Mouse (Mus musculus) MEL (cell line): ENCODE measurements at regions not wholly inside any gene's neighbourhood (a gene's known extent, or its start where the extent isn't known, plus 50 kb on each side); places are given as distances from the start of the nearest gene placed in this dataset.

Source experiments
- DNase-seq: peaks from one replicate; pipeline ENCODE4 v3.0.0; 2011; ENCODE audit warnings: low read depth, low spot score
- H3K27ac ChIP-seq: 2 replicates; pipeline ENCODE4 v1.5.1; 2012; ENCODE audit warnings: low read depth, mild to moderate bottlenecking, control low read depth, low read length, moderate library complexity; ENCODE audit not compliant: control insufficient read depth
- H3K27me3 ChIP-seq, 2 experiments: fragments of 150-350 bp in 1 of 2; sonication (generic) in 1 of 2; 2 replicates each; pipeline ENCODE4 v1.6.1; 2012; ENCODE audit warnings: low read length in 2 of 2, mild to moderate bottlenecking in 2 of 2, improper control_type of control experiment in 1 of 2, moderate library complexity in 1 of 2; ENCODE audit not compliant: insufficient read depth in 2 of 2, control insufficient read depth in 1 of 2
- H3K36me3 ChIP-seq, 2 experiments: 2 replicates each; pipeline ENCODE4 v1.6.1; 2012 to 2014; ENCODE audit warnings: low read length in 2 of 2, improper control_type of control experiment in 1 of 2, inconsistent platforms in 1 of 2, mild to moderate bottlenecking in 1 of 2; ENCODE audit not compliant: insufficient read depth in 2 of 2, control insufficient read depth in 1 of 2
- H3K4me1 ChIP-seq, 2 experiments: fragments of 150-350 bp in 1 of 2; sonication (generic) in 1 of 2; 2 replicates each; pipeline ENCODE4 v1.6.1; 2012; ENCODE audit warnings: low read length in 2 of 2, improper control_type of control experiment in 1 of 2, mild to moderate bottlenecking in 1 of 2; ENCODE audit not compliant: insufficient read depth in 2 of 2, control insufficient read depth in 1 of 2
- H3K4me3 ChIP-seq, 2 experiments: fragments of 150-350 bp in 1 of 2; sonication (generic) in 1 of 2; 2 replicates each; pipeline ENCODE4 v1.5.1; 2012; ENCODE audit warnings: low read depth in 2 of 2, low read length in 2 of 2, mild to moderate bottlenecking in 2 of 2, moderate library complexity in 2 of 2, control low read depth in 1 of 2, improper control_type of control experiment in 1 of 2; ENCODE audit not compliant: control insufficient read depth in 1 of 2, insufficient read depth in 1 of 2
- H3K79me2 ChIP-seq: 2 replicates; pipeline ENCODE4 v1.6.1; 2012; ENCODE audit warnings: mild to moderate bottlenecking, low read length, moderate library complexity; ENCODE audit not compliant: control insufficient read depth, poor library complexity, insufficient read depth
- H3K9ac ChIP-seq: 2 replicates; pipeline ENCODE4 v1.6.1; 2012; ENCODE audit warnings: low read depth, mild to moderate bottlenecking, control low read depth, low read length, moderate library complexity; ENCODE audit not compliant: control insufficient read depth, poor library complexity, severe bottlenecking
- H3K9me3 ChIP-seq: fragments of 150-350 bp; sonication (generic); replicated peaks from 2 replicates; pipeline ENCODE4 v1.6.1; 2012; ENCODE audit warnings: mild to moderate bottlenecking, low read length, improper control_type of control experiment, moderate library complexity; ENCODE audit not compliant: insufficient read depth
- CTCF ChIP-seq, 3 experiments: IDR thresholded peaks in 2 of 3; conservative IDR thresholded peaks in 1 of 3; 2 replicates each; pipeline ENCODE4 v1.5.1; 2011 to 2012; ENCODE audit warnings: low read length in 3 of 3, low read depth in 2 of 3, mild to moderate bottlenecking in 2 of 3, improper control_type of control experiment in 1 of 3, inconsistent platforms in 1 of 3, mixed read lengths in 1 of 3, moderate library complexity in 1 of 3; ENCODE audit not compliant: control insufficient read depth in 1 of 3, insufficient read depth in 1 of 3, poor library complexity in 1 of 3, severe bottlenecking in 1 of 3
- EP300 ChIP-seq, 2 experiments: IDR thresholded peaks; 2 replicates each; pipeline ENCODE4 v1.6.1; 2011; ENCODE audit warnings: improper control_type of control experiment in 2 of 2, low read length in 2 of 2, low read depth in 1 of 2, mild to moderate bottlenecking in 1 of 2
- GABPA ChIP-seq: IDR thresholded peaks from 2 replicates; pipeline ENCODE4 v1.6.1; 2012; ENCODE audit warnings: low read depth, mild to moderate bottlenecking, inconsistent platforms, low read length, improper control_type of control experiment, moderate library complexity
- GATA1 ChIP-seq: IDR thresholded peaks from 2 replicates; pipeline ENCODE4 v1.6.1; 2011; ENCODE audit warnings: low read depth, low read length, improper control_type of control experiment
- MAFK ChIP-seq: IDR thresholded peaks from 2 replicates; pipeline ENCODE4 v1.6.1; 2011; ENCODE audit warnings: low read depth, mild to moderate bottlenecking, low read length, improper control_type of control experiment, borderline replicate concordance
- MAZ ChIP-seq: IDR thresholded peaks from 2 replicates; pipeline ENCODE4 v1.6.1; 2012; ENCODE audit warnings: low read depth, mild to moderate bottlenecking, inconsistent platforms, low read length, improper control_type of control experiment
- MEF2A ChIP-seq: IDR thresholded peaks from 2 replicates; pipeline ENCODE4 v1.6.1; 2014; ENCODE audit warnings: low read depth, mild to moderate bottlenecking, inconsistent platforms, low read length, improper control_type of control experiment; ENCODE audit not compliant: poor library complexity, insufficient replicate concordance, severe bottlenecking; ENCODE audit errors: extremely low read depth
- MYB ChIP-seq: IDR thresholded peaks from 2 replicates; pipeline ENCODE4 v1.6.1; 2011; ENCODE audit warnings: mild to moderate bottlenecking, low read depth, low read length, improper control_type of control experiment
- NELFE ChIP-seq: IDR thresholded peaks from 2 replicates; pipeline ENCODE4 v1.6.1; 2011; ENCODE audit warnings: low read depth, low read length, improper control_type of control experiment
- POLR2AphosphoS2 ChIP-seq: IDR thresholded peaks from 2 replicates; pipeline ENCODE4 v1.6.1; 2011; ENCODE audit warnings: low read length, improper control_type of control experiment
- SIN3A ChIP-seq: IDR thresholded peaks from 2 replicates; pipeline ENCODE4 v1.6.1; 2012; ENCODE audit warnings: low read length, improper control_type of control experiment, inconsistent platforms
- SMC3 ChIP-seq: IDR thresholded peaks from 2 replicates; pipeline ENCODE4 v1.6.1; 2011; ENCODE audit warnings: low read depth, low read length, improper control_type of control experiment
- TAL1 ChIP-seq: IDR thresholded peaks from 2 replicates; pipeline ENCODE4 v1.6.1; 2012; ENCODE audit warnings: mild to moderate bottlenecking, inconsistent platforms, low read length, moderate library complexity, mixed read lengths
- TCF12 ChIP-seq: IDR thresholded peaks from 2 replicates; pipeline ENCODE4 v1.6.1; 2014; ENCODE audit warnings: low read depth, mild to moderate bottlenecking, inconsistent platforms, low read length, improper control_type of control experiment, moderate library complexity
- ZC3H11A ChIP-seq: IDR thresholded peaks from 2 replicates; pipeline ENCODE4 v1.6.1; 2012; ENCODE audit warnings: low read depth, mild to moderate bottlenecking, inconsistent platforms, low read length, improper control_type of control experiment
- ZKSCAN1 ChIP-seq: IDR thresholded peaks from 2 replicates; pipeline ENCODE4 v1.6.1; 2012; ENCODE audit warnings: low read depth, mild to moderate bottlenecking, inconsistent platforms, low read length, improper control_type of control experiment, moderate library complexity
- ZNF384 ChIP-seq: IDR thresholded peaks from 2 replicates; pipeline ENCODE4 v1.6.1; 2012; ENCODE audit warnings: low read depth, mild to moderate bottlenecking, inconsistent platforms, low read length, improper control_type of control experiment

- TF ChIP-seq GABPA = no peak
- TF ChIP-seq MAFK = no peak
- TF ChIP-seq, all 39 proteins: peak for 0
- Histone ChIP-seq H3K4me3 (no peak overlapping the region), H3K9me3 (no peaks in the 10 kb centered on the region), H3K79me2 (no peaks in the 10 kb centered on the region), H3K36me3 (no peaks in the 10 kb centered on the region), H3K27me3 (no peaks in the 10 kb centered on the region), H3K27ac (no peak overlapping the region), H3K4me1 (no peaks in the 10 kb centered on the region), H3K9ac (no peak overlapping the region)
- DNase-seq = no peak
These were observed 99.1 kb upstream of the Fstl4 start for GRCm38 (mm10) chr11:52665343-52665742.

GRCm38 (mm10) chr11:52675022-52675421, 89.4 kb upstream of the Fstl4 start:
- Histone ChIP-seq H3K27ac (no peak overlapping the region), H3K36me3 (no peaks in the 10 kb centered on the region), H3K4me3 (no peak overlapping the region), H3K9ac (no peak overlapping the region), H3K4me1 (no peaks in the 10 kb centered on the region), H3K9me3 (no peaks in the 10 kb centered on the region), H3K79me2 (no peaks in the 10 kb centered on the region), H3K27me3 (no peaks in the 10 kb centered on the region)
- DNase-seq = no peak
- TF ChIP-seq TAL1 (no peak), POLR2AphosphoS2 (no peak), ZC3H11A (no peak), MEF2A (no peak), EP300 (IDR thresholded peaks at IDR 0.05; ENCODE audit: low read depth in 1 of 2, low read length in 2 of 2) (no peak), SIN3A (no peak), ZNF384 (no peak), MYB (no peak), NELFE (no peak), TCF12 (no peak), GATA1 (no peak), CTCF (IDR thresholded peaks at IDR 0.05 in 2 of 3, conservative IDR thresholded peaks at IDR 0.05 in 1 of 3; ENCODE audit: control insufficient read depth in 1 of 3, insufficient read depth in 1 of 3, low read depth in 2 of 3, low read length in 3 of 3, poor library complexity in 1 of 3, severe bottlenecking in 1 of 3) (no peak), ZKSCAN1 (no peak), MAZ (no peak)

- no peak overlapping the region for H3K4me3 ChIP-seq
- no peaks in the 10 kb centered on the region for H3K9me3 ChIP-seq
- H3K27me3 ChIP-seq = no peaks in the 10 kb centered on the region
- H3K9ac ChIP-seq = no peak overlapping the region
- no peaks in the 10 kb centered on the region for H3K79me2 ChIP-seq
- H3K27ac ChIP-seq = no peak overlapping the region
- TF ChIP-seq SMC3 = no peak
- DNase-seq = no peak
- H3K4me1 ChIP-seq = no peaks in the 10 kb centered on the region
- H3K36me3 ChIP-seq = no peaks in the 10 kb centered on the region
These were observed 86.2 kb upstream of the Fstl4 start for GRCm38 (mm10) chr11:52678259-52678658.
